Mouse (Mus musculus) lung, postnatal 0 days (tissue): ENCODE results near the gene Gpn1.

Experiments
- CTCF ChIP-seq: IDR thresholded peaks from 2 replicates; pipeline ENCODE4 v1.5.1; 2016; ENCODE audit warnings: antibody characterized with exemption, mild to moderate bottlenecking
- EP300 ChIP-seq: IDR thresholded peaks from 2 replicates; pipeline ENCODE4 v1.6.1; 2016; ENCODE audit warnings: antibody characterized with exemption, mild to moderate bottlenecking, control low read depth

GRCm38 (mm10) chr5:31512481-31512880 is 17.9 kb downstream of the Gpn1 start:
- TF ChIP-seq CTCF (no peak), EP300 (no peak)
